Mouse (Mus musculus) bone marrow, adult 2 months (tissue): ENCODE data around the gene Mrpl16.

Source experiments
- CTCF ChIP-seq: fragments of 200-500 bp; IDR thresholded peaks from 2 replicates; pipeline ENCODE4 v1.5.1; 2011; ENCODE audit warnings: low read length, control low read depth; ENCODE audit not compliant: control insufficient read depth, insufficient read depth
- POLR2A ChIP-seq: fragments of 200-500 bp; IDR thresholded peaks from 2 replicates; pipeline ENCODE4 v1.6.1; 2011; ENCODE audit warnings: low read depth, mild to moderate bottlenecking, control low read depth, low read length, borderline replicate concordance; ENCODE audit not compliant: control insufficient read depth

DNA sequence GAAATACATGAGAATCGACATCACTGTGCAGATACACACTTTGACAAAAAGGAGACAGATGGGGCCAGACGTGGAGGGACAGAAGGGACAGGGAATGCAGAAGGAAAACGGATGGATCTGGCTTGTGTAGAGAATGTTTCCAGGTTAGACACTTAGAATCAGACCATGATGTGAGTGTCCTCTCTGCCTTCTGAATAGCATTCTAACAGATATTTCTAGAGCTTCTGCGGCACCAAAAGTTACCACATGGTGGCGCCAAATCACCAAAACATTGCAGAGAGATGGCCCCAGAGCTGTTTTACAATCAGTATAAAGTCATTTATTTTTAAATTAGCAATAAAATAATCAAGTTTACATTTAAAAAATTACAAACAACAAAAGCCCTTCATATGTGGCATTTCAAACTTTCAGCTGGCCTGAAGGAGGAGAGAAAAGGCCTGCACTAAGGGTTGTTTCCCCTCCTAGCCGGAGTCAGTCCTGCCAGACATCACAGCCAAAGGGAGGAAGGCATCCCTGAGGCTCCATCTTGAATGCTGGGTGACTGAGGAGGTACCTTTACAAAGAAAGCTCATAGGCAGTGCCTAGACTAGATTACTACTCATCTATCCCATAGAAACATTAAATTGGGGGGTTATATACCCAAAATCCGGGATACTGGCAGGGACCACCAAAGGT, 7.1 kb downstream of the Mrpl16 start:
- TF ChIP-seq CTCF: no peak
- TF ChIP-seq POLR2A: no peak
